Mouse (Mus musculus) embryonic stem cell, embryonic (primary cell): Measurements from ENCODE around the gene Vmn1r6.
"Not testable (repeated sequence)": the region's sequence is repeated elsewhere in the genome, so short reads cannot be mapped to it uniquely, and the experiment has no call there.

ENCODE experiments used
- CTCF ChIA-PET, 4 experiments: fragments of 300-600 bp in 2 of 4; fragments of 350-600 bp in 2 of 4; sonication (Branson Sonifier 250); formaldehyde crosslinking; loops; one replicate each; lab custom pipeline; 2022; ENCODE audit warnings: inconsistent platforms in 2 of 4; lab: Charles Lee
- POLR2A ChIA-PET, 4 experiments: fragments of 300-600 bp in 2 of 4; fragments of 350-600 bp in 2 of 4; sonication (Branson Sonifier 250); formaldehyde crosslinking; loops; one replicate each; lab custom pipeline; 2022; ENCODE audit warnings: antibody characterized with exemption in 4 of 4, inconsistent platforms in 1 of 4; lab: Charles Lee

Vmn1r6 gene

GRCm38 (mm10) chr6:56996943-56997342 is at the start of gene Vmn1r6:
Gene Vmn1r6 (plus strand): TSS chr6:56997243.
- POLR2A ChIA-PET = no interaction called here
- CTCF ChIA-PET = no interaction called here

- CTCF ChIA-PET = no interaction called here
- POLR2A ChIA-PET = no interaction called here
Measured at GRCm38 (mm10) chr6:56956436-56956835, 40.6 kb upstream of the Vmn1r6 start.

GRCm38 (mm10) chr6:56969973-56970372 is 27.1 kb upstream of the Vmn1r6 start, which contains the start of gene Vmn1r5:
Gene Vmn1r5 (plus strand): TSS chr6:56970273.
- POLR2A ChIA-PET = no interaction called here
- CTCF ChIA-PET = no interaction called here

GRCm38 (mm10) chr6:57025224-57025623 is 28.2 kb downstream of the Vmn1r6 start, which contains the start of gene Vmn1r7:
Gene Vmn1r7 (minus strand): TSS chr6:57025324.
- CTCF ChIA-PET, POLR2A ChIA-PET: not testable (repeated sequence)

GRCm38 (mm10) chr6:57031984-57032383 is 34.9 kb downstream of the Vmn1r6 start, which contains the start of gene Vmn1r8:
Gene Vmn1r8 (plus strand): TSS chr6:57032284.
- CTCF ChIA-PET = no interaction called here
- POLR2A ChIA-PET = no interaction called here

GRCm38 (mm10) chr6:57034674-57035073 is 37.6 kb downstream of the Vmn1r6 start:
- ChIA-PET CTCF (no interaction called here), POLR2A (interaction anchor here in 1 of 4 experiments (0.7 kb wide), 1 partner anchor 25 kb away, joined by 3 read pairs; no protein-coding TSS in a partner anchor)
